Mouse (Mus musculus) testis, adult 2 months (tissue): ENCODE results near the gene Kdm1a. TPM values are rescaled to one million over a fixed set of nuclear protein-coding genes. Genes with fewer than 3 reads are reported as not detected.
A peak's percentile ranks its signal among the peaks of the same experiment; 100 is the strongest.

Experiments used
- H3K27ac ChIP-seq: fragments of 200-500 bp; 2 replicates; pipeline ENCODE4 v1.5.1; 2012; ENCODE audit warnings: low read depth, low read length; ENCODE audit not compliant: control insufficient read depth, insufficient read depth
- H3K27me3 ChIP-seq: fragments of 200-500 bp; 2 replicates; pipeline ENCODE4 v1.6.1; 2012; ENCODE audit warnings: mild to moderate bottlenecking, low read length, moderate library complexity; ENCODE audit not compliant: control insufficient read depth, insufficient read depth
- H3K36me3 ChIP-seq: fragments of 200-500 bp; 2 replicates; pipeline ENCODE4 v1.6.1; 2012; ENCODE audit warnings: mild to moderate bottlenecking, low read length; ENCODE audit not compliant: control insufficient read depth, insufficient read depth
- H3K4me1 ChIP-seq: fragments of 200-500 bp; 2 replicates; pipeline ENCODE4 v1.6.1; 2012; ENCODE audit warnings: low read length; ENCODE audit not compliant: control insufficient read depth, insufficient read depth
- H3K4me3 ChIP-seq: fragments of 200-500 bp; 2 replicates; pipeline ENCODE4 v1.5.1; 2012; ENCODE audit warnings: low read depth, mild to moderate bottlenecking, low read length, moderate library complexity, mixed read lengths; ENCODE audit not compliant: control insufficient read depth
- CTCF ChIP-seq: fragments of 200-500 bp; IDR thresholded peaks from 2 replicates; pipeline ENCODE4 v1.5.1; 2012; ENCODE audit warnings: low read depth, mild to moderate bottlenecking, inconsistent platforms, low read length, moderate library complexity; ENCODE audit not compliant: control insufficient read depth, insufficient read depth, insufficient replicate concordance
- POLR2A ChIP-seq: fragments of 200-500 bp; IDR thresholded peaks from 2 replicates; pipeline ENCODE4 v1.6.1; 2012; ENCODE audit warnings: low read depth, mild to moderate bottlenecking, inconsistent platforms, low read length, moderate library complexity; ENCODE audit not compliant: control insufficient read depth
- polyA plus RNA-seq: library from polyadenylated mRNA; depleted of rRNA; stranded (reverse); fragments of >200 nt; gene quantifications from 2 replicates; pipeline ENCODE4 v1.2.3, GENCODE M21; 2012

The Kdm1a gene
- polyA plus RNA-seq, 1 experiment, result 46.7 TPM

GRCm38 (mm10) chr4:136638230-136638750 is 35.8 kb upstream of the Kdm1a start:
- no peak overlapping the region for H3K27ac ChIP-seq
- TF ChIP-seq POLR2A, result no peak
- TF ChIP-seq CTCF, result no peak
- no peaks in the 10 kb centered on the region for H3K27me3 ChIP-seq
- H3K4me3 ChIP-seq, result no peak overlapping the region
- peaks cover 31% of the 10 kb centered on the region for H3K4me1 ChIP-seq
- no peaks in the 10 kb centered on the region for H3K36me3 ChIP-seq

DNA sequence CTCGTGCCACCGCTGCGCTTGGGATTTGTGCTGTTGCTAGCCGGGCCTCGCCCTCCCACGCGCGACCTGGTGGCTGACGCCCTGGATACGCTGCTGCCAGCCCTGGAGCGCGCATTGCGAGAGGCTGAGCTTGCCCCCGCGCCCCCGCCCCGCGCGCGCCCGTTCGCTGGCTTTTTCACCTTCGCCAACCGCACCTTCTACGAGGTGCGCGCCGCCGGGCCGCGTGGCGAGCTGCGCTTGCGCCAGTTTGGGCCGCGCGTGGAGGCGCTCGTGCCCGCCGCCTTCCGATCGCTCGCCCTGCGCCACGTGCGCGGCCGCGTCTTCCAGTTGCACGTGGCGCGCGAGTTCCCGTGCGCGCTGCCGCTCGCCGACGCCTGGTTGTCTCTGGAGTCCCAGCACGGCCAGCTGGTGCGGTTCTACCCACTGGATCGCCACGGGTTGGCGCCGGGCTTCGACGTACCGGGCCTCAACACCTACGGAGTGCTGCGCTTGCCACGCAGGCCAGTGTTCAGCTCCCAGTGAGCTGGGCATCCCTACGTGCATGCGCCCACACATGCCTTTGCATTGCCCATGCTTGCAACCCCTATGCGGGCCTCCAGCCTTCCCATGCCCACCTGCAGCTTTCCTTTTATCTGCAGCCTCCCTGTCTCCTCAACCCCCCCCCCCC is 35.2 kb upstream of the Kdm1a start:
- Histone ChIP-seq H3K27ac (no peak overlapping the region), H3K4me1 (peaks cover 37% of the 10 kb centered on the region), H3K27me3 (no peaks in the 10 kb centered on the region), H3K36me3 (no peaks in the 10 kb centered on the region), H3K4me3 (peak overlapping the region; percentile 77)
- TF ChIP-seq POLR2A, result no peak
- no peak for TF ChIP-seq CTCF

- Histone ChIP-seq H3K27ac (peak overlapping the region; percentile 71), H3K27me3 (no peaks in the 10 kb centered on the region), H3K36me3 (no peaks in the 10 kb centered on the region), H3K4me1 (peaks cover 38% of the 10 kb centered on the region), H3K4me3 (peak overlapping the region; percentile 77)
- no peak for TF ChIP-seq CTCF
- peak; percentile 46; the same call in 1 of the 2 replicates for TF ChIP-seq POLR2A
These were observed 34.5 kb upstream of the Kdm1a start for GRCm38 (mm10) chr4:136636983-136637562.

GRCm38 (mm10) chr4:136636511-136636910 is 34.0 kb upstream of the Kdm1a start:
- Histone ChIP-seq H3K27ac (no peak overlapping the region; the same call in 1 of the 2 replicates), H3K36me3 (no peaks in the 10 kb centered on the region), H3K4me1 (peaks cover 38% of the 10 kb centered on the region), H3K27me3 (no peaks in the 10 kb centered on the region), H3K4me3 (peak overlapping the region; percentile 77)
- no peak for TF ChIP-seq POLR2A
- TF ChIP-seq CTCF, result no peak

GRCm38 (mm10) chr4:136635995-136636394 is 33.5 kb upstream of the Kdm1a start:
- H3K36me3 ChIP-seq, result no peaks in the 10 kb centered on the region
- TF ChIP-seq CTCF (no peak), POLR2A (no peak)
- H3K27me3 ChIP-seq, result no peaks in the 10 kb centered on the region
- peaks cover 38% of the 10 kb centered on the region for H3K4me1 ChIP-seq
- H3K27ac ChIP-seq, result no peak overlapping the region
- H3K4me3 ChIP-seq, result no peak overlapping the region; the same call in 1 of the 2 replicates

GRCm38 (mm10) chr4:136631237-136631994 is 28.9 kb upstream of the Kdm1a start:
- Histone ChIP-seq H3K4me3 (no peak overlapping the region), H3K4me1 (peaks cover 18% of the 10 kb centered on the region), H3K36me3 (no peaks in the 10 kb centered on the region), H3K27ac (no peak overlapping the region), H3K27me3 (no peaks in the 10 kb centered on the region)
- TF ChIP-seq POLR2A (no peak), CTCF (no peak)

- Histone ChIP-seq H3K4me3 (no peak overlapping the region), H3K27ac (no peak overlapping the region), H3K27me3 (no peaks in the 10 kb centered on the region), H3K4me1 (no peaks in the 10 kb centered on the region), H3K36me3 (no peaks in the 10 kb centered on the region)
- TF ChIP-seq CTCF (no peak), POLR2A (no peak)
These were observed 24.1 kb upstream of the Kdm1a start for GRCm38 (mm10) chr4:136626590-136626989.
